Mouse (Mus musculus): ENCODE data around the gene Mmp11. TPM values are rescaled to one million over a fixed set of nuclear protein-coding genes. Genes with fewer than 3 reads are reported as not detected.

Mmp11 gene
- total and polyA plus RNA-seq, 3 experiments, result 0.99 to 1.1 TPM; not detected in 1

DNA sequence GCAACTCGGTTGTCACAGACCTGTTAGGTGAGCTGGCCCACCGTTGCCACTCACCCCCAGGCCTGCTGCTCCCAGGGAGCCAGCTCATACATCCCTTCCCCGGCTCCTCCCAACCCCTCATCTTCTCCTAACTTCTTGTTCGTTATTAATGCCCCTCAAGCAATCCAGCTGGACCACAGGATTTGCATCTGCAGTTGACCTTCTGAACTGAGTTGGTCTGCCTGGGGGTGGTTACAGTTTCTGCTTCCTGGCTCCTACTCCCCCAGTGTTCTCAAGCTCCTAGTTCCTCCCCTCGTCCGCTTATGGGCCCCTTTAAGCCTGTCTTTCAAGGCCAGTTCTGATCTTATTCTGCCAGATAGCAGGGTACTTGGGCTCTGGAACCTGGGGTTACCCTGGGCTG, 41.7 kb downstream of the Mmp11 start:
- no peaks in the 10 kb centered on the region for H3K9me3 ChIP-seq (replicated peaks; ENCODE audit: low read length)
- in situ Hi-C loops (cut with MboI; ENCODE audit: low pct_ligation_motif_present, low pct_unique_long_range_greater_than_20kb, low sequenced_read_pairs), result no loop called here
- TF ChIP-seq IRF4 (IDR thresholded peaks at IDR 0.05; ENCODE audit: low read depth, low read length), result peak; percentile 52; the same call in 1 of the 2 replicates
- TF ChIP-seq USF2 (conservative IDR thresholded peaks at IDR 0.05; ENCODE audit: low read depth, low read length), result no peak
- no peak for TF ChIP-seq CHD2 (IDR thresholded peaks at IDR 0.05; ENCODE audit: low read length)
- no peak for TF ChIP-seq CHD1 (IDR thresholded peaks at IDR 0.05; ENCODE audit: low read depth, low read length)
- 0 out of 2 replicates have a peak, but pooled peaks have one; percentile 35 for TF ChIP-seq MAFK (IDR thresholded peaks at IDR 0.05; ENCODE audit: insufficient replicate concordance, low read length)
- 0 out of 2 replicates have a peak, but pooled peaks have one; percentile 59 for TF ChIP-seq MAZ (IDR thresholded peaks at IDR 0.05; ENCODE audit: low read depth, low read length)
- no peak for TF ChIP-seq KAT2A (IDR thresholded peaks at IDR 0.05; ENCODE audit: insufficient replicate concordance, low read length)
- no peak for TF ChIP-seq GABPA (IDR thresholded peaks at IDR 0.05; ENCODE audit: insufficient replicate concordance, low read depth, low read length)
- no peak for TF ChIP-seq JUN (IDR thresholded peaks at IDR 0.05; ENCODE audit: insufficient read depth, low read depth, low read length)
- peak; percentile 50; the same call in 1 of the 2 replicates for TF ChIP-seq SIN3A (IDR thresholded peaks at IDR 0.05; ENCODE audit: low read length)
- TF ChIP-seq MXI1 (IDR thresholded peaks at IDR 0.05; ENCODE audit: low read depth, low read length), result peak; percentile 10; the same call in 1 of the 2 replicates
- 0 out of 2 replicates have a peak, but pooled peaks have one; percentile 29 for TF ChIP-seq ELF1 (IDR thresholded peaks at IDR 0.05; ENCODE audit: low read depth, low read length)
- TF ChIP-seq MAX (IDR thresholded peaks at IDR 0.05; ENCODE audit: low read length), result no peak
- no peak for TF ChIP-seq MEF2A (IDR thresholded peaks at IDR 0.05; ENCODE audit: borderline replicate concordance, low read depth, low read length)
- TF ChIP-seq TCF12 (IDR thresholded peaks at IDR 0.05; ENCODE audit: low read depth, low read length), result peak; percentile 44; the same call in 1 of the 2 replicates
- no peak for TF ChIP-seq ZNF384 (IDR thresholded peaks at IDR 0.05; ENCODE audit: low read depth, low read length)
- TF ChIP-seq UBTF (IDR thresholded peaks at IDR 0.05; ENCODE audit: low read depth, low read length), result no peak
- no peak for TF ChIP-seq PAX5 (IDR thresholded peaks at IDR 0.05; ENCODE audit: low read length)
- TF ChIP-seq CTCF (conservative IDR thresholded peaks at IDR 0.05 in 1 of 2, IDR thresholded peaks at IDR 0.05 in 1 of 2; ENCODE audit: low read depth in 2 of 2, low read length in 2 of 2), result no peak
- no peak for TF ChIP-seq JUND (conservative IDR thresholded peaks at IDR 0.05; ENCODE audit: low read depth, low read length)
- no peak for TF ChIP-seq NRF1 (IDR thresholded peaks at IDR 0.05; ENCODE audit: low read depth, low read length)
- TF ChIP-seq USF1 (IDR thresholded peaks at IDR 0.05; ENCODE audit: low read depth, low read length), result no peak
- TF ChIP-seq BHLHE40 (IDR thresholded peaks at IDR 0.05; ENCODE audit: low read depth, low read length), result peak; percentile 65
- no peak; the same call in 1 of the 2 replicates for TF ChIP-seq POLR2A (IDR thresholded peaks at IDR 0.05; ENCODE audit: low read depth, low read length)
- TF ChIP-seq HCFC1 (IDR thresholded peaks at IDR 0.05; ENCODE audit: low read depth, low read length), result no peak
- TF ChIP-seq ZC3H11A (IDR thresholded peaks at IDR 0.05; ENCODE audit: low read depth, low read length), result no peak
- peak; percentile 47; the same call in 1 of the 2 replicates for TF ChIP-seq ZMIZ1 (IDR thresholded peaks at IDR 0.05; ENCODE audit: low read depth, low read length)
- TF ChIP-seq SMC3 (IDR thresholded peaks at IDR 0.05; ENCODE audit: low read depth, low read length), result no peak
- no peak for TF ChIP-seq RAD21 (IDR thresholded peaks at IDR 0.05; ENCODE audit: low read depth, low read length)
- TF ChIP-seq RCOR1 (conservative IDR thresholded peaks at IDR 0.05; ENCODE audit: low read depth, low read length), result no peak
- TF ChIP-seq EP300 (IDR thresholded peaks at IDR 0.05; ENCODE audit: low read length), result peak; percentile 53
- no peak for TF ChIP-seq TBP (conservative IDR thresholded peaks at IDR 0.05; ENCODE audit: low read depth, low read length)
- no peak for TF ChIP-seq NELFE (IDR thresholded peaks at IDR 0.05; ENCODE audit: low read depth, low read length)
- no peak for TF ChIP-seq POLR2AphosphoS2 (IDR thresholded peaks at IDR 0.05; ENCODE audit: low read depth, low read length)
- no peak for TF ChIP-seq E2F4 (IDR thresholded peaks at IDR 0.05; ENCODE audit: insufficient replicate concordance, low read depth, low read length)
- TF ChIP-seq ZKSCAN1 (IDR thresholded peaks at IDR 0.05; ENCODE audit: borderline replicate concordance, low read depth, low read length), result no peak
- no peak for TF ChIP-seq MYC (IDR thresholded peaks at IDR 0.05; ENCODE audit: low read depth, low read length)
- TF ChIP-seq ETS1 (conservative IDR thresholded peaks at IDR 0.05; ENCODE audit: low read depth, low read length), result peak; percentile 46
- peaks cover 7 to 56% of the 10 kb centered on the region in 2 experiments for H3K36me3 ChIP-seq (replicated peaks in 1 of 2; ENCODE audit: control insufficient read depth in 1 of 2, insufficient read depth in 1 of 2, low read length in 1 of 2)
- peak overlapping the region; percentile 46 to 55 (median 47) for H3K4me3 ChIP-seq (replicated peaks in 1 of 3; ENCODE audit: low read depth in 2 of 3, low read length in 2 of 3, poor library complexity in 1 of 3)
- H3K4me1 ChIP-seq (ENCODE audit: control insufficient read depth in 1 of 2, insufficient read depth in 2 of 2), result peaks cover 33 to 72% of the 10 kb centered on the region in 2 experiments
- DNase-seq (ENCODE audit: extremely low read depth), result peak; percentile 74
- H3K27ac ChIP-seq (ENCODE audit: insufficient read depth, low read depth), result peak overlapping the region; percentile 99
- no peaks in the 10 kb centered on the region for H3K27me3 ChIP-seq (replicated peaks)
- H3K79me2 ChIP-seq (replicated peaks; ENCODE audit: control insufficient read depth, extremely low read depth, insufficient read depth, poor library complexity, severe bottlenecking), result no peaks in the 10 kb centered on the region
- dilution Hi-C loops (cut with MboI; ENCODE audit: extremely low pct_ligation_motif_present, extremely low pct_unique_long_range_greater_than_20kb, low sequenced_read_pairs), result no loop called here
- H3K9ac ChIP-seq (ENCODE audit: insufficient read depth, low read depth), result peak overlapping the region; percentile 51
- H3K4me2 ChIP-seq (ENCODE audit: insufficient read depth, low read depth, poor library complexity, severe bottlenecking), result peak overlapping the region; percentile 76
